Mouse (Mus musculus) midbrain, embryonic 14.5 days (tissue): ENCODE results near the gene Casr. TPM values are rescaled to one million over a fixed set of nuclear protein-coding genes. Genes with fewer than 3 reads are reported as not detected.
A peak's percentile ranks its signal among the peaks of the same experiment; 100 is the strongest.

ENCODE experiments used
- ATAC-seq: fragments of 200-750 bp; cut with Nextera tagmentation; 2 replicates; pipeline ENCODE4 v1.8.0; 2017; ENCODE audit warnings: moderate number of reproducible peaks, moderate library complexity; ENCODE audit not compliant: low FRiP score, low TSS enrichment
- DNase-seq: peaks from one replicate; pipeline ENCODE4 v3.0.0-alpha.2; 2015
- H3K27ac ChIP-seq: fragments of 300-500 bp; sonication (generic); replicated peaks from 2 replicates; pipeline ENCODE4 v1.5.1; 2014; ENCODE audit warnings: mild to moderate bottlenecking, low read depth, low read length, moderate library complexity
- H3K27me3 ChIP-seq: fragments of 300-500 bp; sonication (generic); 2 replicates; pipeline ENCODE4 v1.6.1; 2014; ENCODE audit warnings: low read length, control low read depth, mixed read lengths; ENCODE audit not compliant: control insufficient read depth, insufficient read depth
- H3K36me3 ChIP-seq: fragments of 300-500 bp; sonication (generic); 2 replicates; pipeline ENCODE4 v1.6.1; 2014; ENCODE audit warnings: low read length, control low read depth; ENCODE audit not compliant: control insufficient read depth, insufficient read depth
- H3K4me1 ChIP-seq: fragments of 300-500 bp; sonication (generic); 2 replicates; pipeline ENCODE4 v1.6.1; 2014; ENCODE audit warnings: mild to moderate bottlenecking, antibody characterized with exemption, low read length, control low read depth; ENCODE audit not compliant: control insufficient read depth, insufficient read depth
- H3K4me2 ChIP-seq: fragments of 300-500 bp; sonication (generic); 2 replicates; pipeline ENCODE4 v1.6.1; 2014; ENCODE audit warnings: mild to moderate bottlenecking, low read length, moderate library complexity
- H3K4me3 ChIP-seq: fragments of 300-500 bp; sonication (generic); replicated peaks from 2 replicates; pipeline ENCODE4 v1.5.1; 2014; ENCODE audit warnings: low read depth, low read length
- H3K9ac ChIP-seq: fragments of 300-500 bp; sonication (generic); replicated peaks from 2 replicates; pipeline ENCODE4 v1.6.1; 2014; ENCODE audit warnings: mild to moderate bottlenecking, low read length, moderate library complexity
- H3K9me3 ChIP-seq: fragments of 300-500 bp; sonication (generic); 2 replicates; pipeline ENCODE4 v1.6.1; 2016; ENCODE audit warnings: low read length, control low read depth, mixed read lengths; ENCODE audit not compliant: control insufficient read depth
- WGBS: fragments of 180-500 bp; shearing (Covaris S2); extraction: QIAGEN DNeasy Blood & Tissue Kit; methylation state at CpG from one replicate; pipeline ENCODE4 v1.1.7; 2014; 5-methylcytosine and 5-hydroxymethylcytosine counted together
- polyA plus RNA-seq: library from polyadenylated mRNA; unstranded; fragments of >200 nt; fragmentation: Nextera tagmentation; extraction: Ambion mirVana; gene quantifications from 2 replicates; pipeline ENCODE4 v1.2.1, GENCODE M21; 2014

Casr gene
- polyA plus RNA-seq, 1 experiment from 2014 or later = 0.05 TPM

GRCm38 (mm10) chr16:36530566-36531552 is 31.1 kb downstream of the Casr start:
- no peaks in the 10 kb centered on the region for H3K27me3 ChIP-seq
- H3K27ac ChIP-seq = no peak overlapping the region
- no peak overlapping the region for H3K4me2 ChIP-seq
- ATAC-seq (no peak), DNase-seq (no peak)
- WGBS = 79% methylated on average over 15 of the region's 15 CpGs
- no peaks in the 10 kb centered on the region for H3K9me3 ChIP-seq
- no peaks in the 10 kb centered on the region for H3K36me3 ChIP-seq
- no peak overlapping the region for H3K4me3 ChIP-seq
- H3K9ac ChIP-seq = no peak overlapping the region
- H3K4me1 ChIP-seq = no peaks in the 10 kb centered on the region

- no peak overlapping the region for H3K27ac ChIP-seq
- no peak overlapping the region for H3K4me2 ChIP-seq
- H3K9me3 ChIP-seq = no peaks in the 10 kb centered on the region
- H3K27me3 ChIP-seq = no peaks in the 10 kb centered on the region
- ATAC-seq = no peak
- no peak overlapping the region for H3K9ac ChIP-seq
- no peak overlapping the region for H3K4me3 ChIP-seq
- no peak for DNase-seq
- WGBS = 86% methylated on average over 3 of the region's 3 CpGs
- no peaks in the 10 kb centered on the region for H3K4me1 ChIP-seq
- no peaks in the 10 kb centered on the region for H3K36me3 ChIP-seq
These were observed 33.1 kb downstream of the Casr start for GRCm38 (mm10) chr16:36528822-36529221.

GRCm38 (mm10) chr16:36526596-36527282 is 35.2 kb downstream of the Casr start:
- 64% methylated on average over 6 of the region's 6 CpGs for WGBS
- ATAC-seq (no peak), DNase-seq (no peak)
- Histone ChIP-seq H3K4me1 (no peaks in the 10 kb centered on the region), H3K9ac (no peak overlapping the region), H3K4me3 (no peak overlapping the region), H3K27ac (no peak overlapping the region), H3K36me3 (no peaks in the 10 kb centered on the region), H3K4me2 (no peak overlapping the region), H3K9me3 (no peaks in the 10 kb centered on the region), H3K27me3 (no peaks in the 10 kb centered on the region)

GRCm38 (mm10) chr16:36523095-36523494 is 38.8 kb downstream of the Casr start:
- Histone ChIP-seq H3K9ac (no peak overlapping the region), H3K27ac (no peak overlapping the region), H3K9me3 (no peaks in the 10 kb centered on the region), H3K36me3 (no peaks in the 10 kb centered on the region), H3K4me1 (no peaks in the 10 kb centered on the region), H3K27me3 (no peaks in the 10 kb centered on the region), H3K4me2 (no peak overlapping the region), H3K4me3 (no peak overlapping the region)
- ATAC-seq (no peak), DNase-seq (no peak)
- WGBS = 73% methylated on average over 5 of the region's 5 CpGs

- DNase-seq = no peak
- Histone ChIP-seq H3K4me3 (no peak overlapping the region), H3K27ac (no peak overlapping the region), H3K9me3 (no peaks in the 10 kb centered on the region), H3K4me2 (no peak overlapping the region), H3K9ac (no peak overlapping the region), H3K27me3 (no peaks in the 10 kb centered on the region), H3K4me1 (no peaks in the 10 kb centered on the region), H3K36me3 (no peaks in the 10 kb centered on the region)
- no peak for ATAC-seq
- 85% methylated on average over 2 of the region's 2 CpGs for WGBS
These were observed 45.6 kb downstream of the Casr start for GRCm38 (mm10) chr16:36516355-36516754.

- Histone ChIP-seq H3K27me3 (no peaks in the 10 kb centered on the region), H3K4me3 (no peak overlapping the region), H3K4me1 (no peaks in the 10 kb centered on the region), H3K36me3 (no peaks in the 10 kb centered on the region), H3K27ac (no peak overlapping the region), H3K4me2 (no peak overlapping the region), H3K9ac (no peak overlapping the region), H3K9me3 (no peaks in the 10 kb centered on the region)
- 91% methylated on average over 5 of the region's 5 CpGs for WGBS
- DNase-seq = no peak
- ATAC-seq = no peak
These were observed 54.6 kb downstream of the Casr start for GRCm38 (mm10) chr16:36507300-36507699.

- H3K4me1 ChIP-seq = no peaks in the 10 kb centered on the region
- no peaks in the 10 kb centered on the region for H3K36me3 ChIP-seq
- no peak overlapping the region for H3K9ac ChIP-seq
- H3K27ac ChIP-seq = no peak overlapping the region
- DNase-seq (no peak), ATAC-seq (no peak)
- no peaks in the 10 kb centered on the region for H3K9me3 ChIP-seq
- no peak overlapping the region for H3K4me3 ChIP-seq
- H3K4me2 ChIP-seq = no peak overlapping the region
- H3K27me3 ChIP-seq = no peaks in the 10 kb centered on the region
These were observed 55.1 kb downstream of the Casr start for GRCm38 (mm10) chr16:36506827-36507226.

- ATAC-seq = no peak
- peak; percentile 58 for DNase-seq
- Histone ChIP-seq H3K27ac (no peak overlapping the region), H3K4me2 (no peak overlapping the region), H3K9ac (no peak overlapping the region), H3K27me3 (no peaks in the 10 kb centered on the region), H3K9me3 (no peaks in the 10 kb centered on the region), H3K36me3 (no peaks in the 10 kb centered on the region), H3K4me3 (no peak overlapping the region), H3K4me1 (no peaks in the 10 kb centered on the region)
- 61% methylated on average over 4 of the region's 4 CpGs for WGBS
These were observed 56.0 kb downstream of the Casr start for GRCm38 (mm10) chr16:36505913-36506312.
